Mouse (Mus musculus) forebrain, embryonic 15.5 days (tissue): ENCODE data around the gene 4933416C03Rik. TPM values are rescaled to one million over a fixed set of nuclear protein-coding genes. Genes with fewer than 3 reads are reported as not detected.

Source experiments
- ATAC-seq: fragments of 200-750 bp; cut with Nextera tagmentation; replicated peaks from 2 replicates; pipeline ENCODE4 v1.8.0; 2017; ENCODE audit warnings: mild to moderate bottlenecking, moderate TSS enrichment, moderate library complexity
- H3K27ac ChIP-seq: fragments of 300-500 bp; sonication (generic); replicated peaks from 2 replicates; pipeline ENCODE4 v1.5.1; 2015; ENCODE audit warnings: mild to moderate bottlenecking, inconsistent platforms
- H3K27me3 ChIP-seq: fragments of 300-500 bp; sonication (generic); 2 replicates; pipeline ENCODE4 v1.6.1; 2015; ENCODE audit warnings: inconsistent platforms
- H3K36me3 ChIP-seq: fragments of 300-500 bp; sonication (generic); 2 replicates; pipeline ENCODE4 v1.6.1; 2015; ENCODE audit warnings: mild to moderate bottlenecking, inconsistent platforms
- H3K4me1 ChIP-seq: fragments of 300-500 bp; sonication (generic); 2 replicates; pipeline ENCODE4 v1.6.1; 2015; ENCODE audit warnings: inconsistent platforms
- H3K4me2 ChIP-seq: fragments of 300-500 bp; sonication (generic); replicated peaks from 2 replicates; pipeline ENCODE4 v1.6.1; 2015; ENCODE audit warnings: mild to moderate bottlenecking, inconsistent platforms
- H3K4me3 ChIP-seq: fragments of 300-500 bp; sonication (generic); 2 replicates; pipeline ENCODE4 v1.5.1; 2015; ENCODE audit warnings: mild to moderate bottlenecking, inconsistent platforms
- H3K9ac ChIP-seq: fragments of 300-500 bp; sonication (generic); replicated peaks from 2 replicates; pipeline ENCODE4 v1.6.1; 2015; ENCODE audit warnings: mild to moderate bottlenecking, inconsistent platforms
- H3K9me3 ChIP-seq: fragments of 300-500 bp; sonication (generic); 2 replicates; pipeline ENCODE4 v1.6.1; 2016; ENCODE audit warnings: inconsistent platforms
- WGBS: fragments of 180-500 bp; shearing (Covaris S2); methylation state at CpG from one replicate; pipeline ENCODE4 v1.1.7; 2015; ENCODE audit warnings: mixed read lengths; 5-methylcytosine and 5-hydroxymethylcytosine counted together
- polyA plus RNA-seq: library from polyadenylated mRNA; unstranded; fragments of >200 nt; fragmentation: Nextera tagmentation; extraction: Ambion mirVana; gene quantifications from 2 replicates; pipeline ENCODE4 v1.2.1, GENCODE M21; 2015

4933416C03Rik gene
- polyA plus RNA-seq, 1 experiment from 2014 or later, result 0.17 TPM

GRCm38 (mm10) chr10:116075954-116076353 lies 37.8 kb downstream of the 4933416C03Rik start:
- no peak for ATAC-seq
- Histone ChIP-seq H3K9me3 (no peaks in the 10 kb centered on the region), H3K4me2 (no peak overlapping the region), H3K9ac (no peak overlapping the region), H3K4me3 (no peak overlapping the region), H3K27me3 (no peaks in the 10 kb centered on the region), H3K4me1 (no peaks in the 10 kb centered on the region; the same call in 1 of the 2 replicates), H3K36me3 (no peaks in the 10 kb centered on the region), H3K27ac (no peak overlapping the region)
- WGBS, result 86% methylated on average over 5 of the region's 5 CpGs

Other genes starting within 250 kb of the 4933416C03Rik start
- gene Ptprr, start 95.7 kb downstream of the 4933416C03Rik start, polyA plus RNA-seq, result 7.0 and 9.2 TPM in 2 replicates
- 2.4 and 2.5 TPM in 2 replicates for gene Ptprb, start 161.6 kb upstream of the 4933416C03Rik start, polyA plus RNA-seq